Mouse (Mus musculus): Measurements from ENCODE around the gene Glis3.

- TF ChIP-seq CTCF (IDR thresholded peaks at IDR 0.05; ENCODE audit: low read depth, low read length) (no peak), GATA1 (IDR thresholded peaks at IDR 0.05; ENCODE audit: borderline replicate concordance, low read length) (no peak), TAL1 (conservative IDR thresholded peaks at IDR 0.05; ENCODE audit: low read depth, low read length) (no peak), GATA2 (IDR thresholded peaks at IDR 0.05; ENCODE audit: borderline replicate concordance, low read depth, low read length) (no peak), POLR2AphosphoS5 (IDR thresholded peaks at IDR 0.05; ENCODE audit: insufficient replicate concordance, low read depth, low read length) (no peak)
Observed at GRCm38 (mm10) chr19:28258907-28259675, 420.8 kb downstream of the Glis3 start.
